Mouse (Mus musculus) mouse embryonic stem cell (cell line): ENCODE data around the gene Zcchc24.

ENCODE experiments used
- in situ Hi-C, 2 experiments: fragments of 300-500 bp; cut with MboI; formaldehyde crosslinking; loops; 1 replicate in 1 of 2; 3 replicates in 1 of 2; pipeline ENCODE4 v1.14.3; 2019 to 2020; ENCODE audit warnings: low sequenced_read_pairs in 2 of 2, low pct_unique_long_range_greater_than_20kb in 1 of 2, mixed read lengths in 1 of 2; ENCODE audit not compliant: unreplicated experiment in 1 of 2

The Zcchc24 gene

GRCm38 (mm10) chr14:25696356-25696755, 72.5 kb downstream of the Zcchc24 start:
- in situ Hi-C loops = no loop called here

GRCm38 (mm10) chr14:25695059-25695458, 73.8 kb downstream of the Zcchc24 start:
- in situ Hi-C loops = no loop called here

- in situ Hi-C loops = no loop called here
Observed at GRCm38 (mm10) chr14:25694569-25694897, 74.3 kb downstream of the Zcchc24 start.

GRCm38 (mm10) chr14:25693888-25694568, 74.8 kb downstream of the Zcchc24 start, which contains the start of gene Ppif:
Gene Ppif, plus strand, starts transcription at chr14:25694154.
- in situ Hi-C loops = no loop called here

GRCm38 (mm10) chr14:25693271-25693887, 75.5 kb downstream of the Zcchc24 start:
- in situ Hi-C loops = no loop called here

GRCm38 (mm10) chr14:25686983-25687901, 81.6 kb downstream of the Zcchc24 start:
- in situ Hi-C loops = no loop called here

- in situ Hi-C loops = no loop called here
Observed at GRCm38 (mm10) chr14:25686216-25686945, 82.5 kb downstream of the Zcchc24 start.

- in situ Hi-C loops = no loop called here
Observed at GRCm38 (mm10) chr14:25682020-25682419, 86.8 kb downstream of the Zcchc24 start.

- in situ Hi-C loops = no loop called here
Observed at GRCm38 (mm10) chr14:25679625-25680024, 89.2 kb downstream of the Zcchc24 start.

- in situ Hi-C loops = no loop called here
Observed at GRCm38 (mm10) chr14:25667587-25667986, 101.3 kb downstream of the Zcchc24 start.

GRCm38 (mm10) chr14:25666668-25667376, 102.0 kb downstream of the Zcchc24 start:
- in situ Hi-C loops = no loop called here

GRCm38 (mm10) chr14:25665314-25665970, 103.4 kb downstream of the Zcchc24 start:
- in situ Hi-C loops = no loop called here

- in situ Hi-C loops = no loop called here
Observed at GRCm38 (mm10) chr14:25664310-25664695, 104.5 kb downstream of the Zcchc24 start.

GRCm38 (mm10) chr14:25663649-25664309, 105.1 kb downstream of the Zcchc24 start:
- in situ Hi-C loops = no loop called here
